Mouse (Mus musculus) forebrain, postnatal 0 days (tissue): ENCODE measurements around the gene Kif21a. TPM values are rescaled to one million over a fixed set of nuclear protein-coding genes. Genes with fewer than 3 reads are reported as not detected.
A peak's percentile ranks its signal among the peaks of the same experiment; 100 is the strongest.

ENCODE experiments used
- ATAC-seq: fragments of 200-750 bp; cut with Nextera tagmentation; 2 replicates; pipeline ENCODE4 v1.8.0; 2017; ENCODE audit warnings: mild to moderate bottlenecking, moderate library complexity
- DNase-seq: peaks from one replicate; pipeline ENCODE4 v3.0.0-alpha.2; 2015
- H3K27ac ChIP-seq: fragments of 300-500 bp; sonication (generic); 2 replicates; pipeline ENCODE4 v1.5.1; 2014; ENCODE audit warnings: low read depth, mild to moderate bottlenecking, antibody characterized with exemption, low read length, moderate library complexity, mixed read lengths
- H3K27me3 ChIP-seq: fragments of 300-500 bp; sonication (generic); 2 replicates; pipeline ENCODE4 v1.6.1; 2014; ENCODE audit warnings: mild to moderate bottlenecking, low read length, mixed read lengths; ENCODE audit not compliant: insufficient read depth
- H3K36me3 ChIP-seq: fragments of 300-500 bp; sonication (generic); 2 replicates; pipeline ENCODE4 v1.6.1; 2014; ENCODE audit warnings: mild to moderate bottlenecking, moderate library complexity; ENCODE audit not compliant: insufficient read depth
- H3K4me1 ChIP-seq: fragments of 300-500 bp; sonication (generic); 2 replicates; pipeline ENCODE4 v1.6.1; 2014; ENCODE audit warnings: antibody characterized with exemption; ENCODE audit not compliant: insufficient read depth
- H3K4me2 ChIP-seq: fragments of 300-500 bp; sonication (generic); 2 replicates; pipeline ENCODE4 v1.6.1; 2014; ENCODE audit warnings: low read depth, mild to moderate bottlenecking, moderate library complexity
- H3K4me3 ChIP-seq: fragments of 300-500 bp; sonication (generic); 2 replicates; pipeline ENCODE4 v1.5.1; 2014; ENCODE audit warnings: low read depth, low read length, mixed read lengths
- H3K9ac ChIP-seq: fragments of 300-500 bp; sonication (generic); 2 replicates; pipeline ENCODE4 v1.6.1; 2014; ENCODE audit warnings: mild to moderate bottlenecking
- H3K9me3 ChIP-seq: fragments of 300-500 bp; sonication (generic); 2 replicates; pipeline ENCODE4 v1.6.1; 2016; ENCODE audit warnings: low read length
- CTCF ChIP-seq: sonication (generic); IDR thresholded peaks from 2 replicates; pipeline ENCODE4 v1.5.1; 2016; ENCODE audit warnings: antibody characterized with exemption, control low read depth, low read depth
- WGBS: fragments of 180-500 bp; shearing (Covaris S2); extraction: QIAGEN DNeasy Blood & Tissue Kit; methylation state at CpG from one replicate; pipeline ENCODE4 v1.1.7; 2014; 5-methylcytosine and 5-hydroxymethylcytosine counted together
- polyA plus RNA-seq: library from polyadenylated mRNA; unstranded; fragments of >200 nt; fragmentation: Nextera tagmentation; extraction: Ambion mirVana; gene quantifications from 2 replicates; pipeline ENCODE4 v1.2.1, GENCODE M21; 2015
- total RNA-seq: library from RNA; depleted of rRNA; stranded (reverse); fragments of >200 nt; gene quantifications from 2 replicates; pipeline ENCODE4 v1.2.3, GENCODE M21; 2014

Gene Kif21a
- total and polyA plus RNA-seq, 2 experiments from 2014 or later: 24.5 to 56.8 TPM

DNA sequence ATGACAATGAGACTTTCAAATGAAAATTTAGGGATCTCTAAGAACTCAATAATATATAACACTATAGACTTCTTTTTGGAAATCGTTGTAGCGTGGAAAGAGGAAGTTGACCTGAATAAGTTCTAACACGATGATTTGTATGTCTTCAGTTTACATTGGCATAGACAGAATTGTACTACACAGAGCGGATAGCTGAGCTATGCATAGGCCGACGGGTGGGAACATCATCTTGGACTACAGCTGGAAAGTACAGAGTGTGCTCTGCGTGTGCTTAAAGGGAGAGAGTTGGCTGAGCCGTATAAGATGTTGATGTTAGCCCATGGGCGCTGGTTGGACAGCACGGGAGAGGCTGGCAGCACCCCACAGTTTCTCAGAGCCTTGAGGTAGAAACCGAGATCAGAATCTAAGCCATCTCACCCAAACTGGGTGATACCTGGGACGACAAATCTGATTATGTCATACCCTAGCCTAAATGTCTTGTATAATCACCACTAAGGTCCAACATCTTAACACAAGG is 14.6 kb upstream of the Kif21a start:
- WGBS: 74% methylated on average over 12 of the region's 12 CpGs
- H3K4me2 ChIP-seq: no peak overlapping the region

DNA sequence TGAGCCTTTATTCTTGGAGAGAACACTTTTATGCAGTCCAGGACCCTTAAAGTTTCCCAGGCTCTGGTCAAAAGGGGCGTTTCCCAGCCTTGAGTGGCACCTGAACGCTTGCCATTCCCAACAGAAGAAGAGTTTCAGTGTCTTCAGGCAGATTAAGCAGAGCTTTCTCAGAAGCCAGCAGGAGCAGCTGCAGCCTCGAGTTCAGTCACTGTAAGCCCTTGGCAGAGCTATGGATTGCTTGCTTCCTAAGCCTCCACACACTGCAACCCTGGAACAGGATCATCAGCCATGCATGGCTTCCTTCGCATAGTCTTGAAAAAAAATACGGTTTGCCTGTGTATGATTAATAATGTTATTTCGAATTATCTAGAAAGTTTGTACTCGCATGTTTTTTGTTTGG is 14.1 kb upstream of the Kif21a start:
- Histone ChIP-seq H3K36me3 (no peaks in the 10 kb centered on the region), H3K4me2 (no peak overlapping the region), H3K27ac (no peak overlapping the region), H3K4me3 (no peak overlapping the region), H3K4me1 (0 out of 2 replicates have a peak, but pooled peaks cover 3% of the 10 kb centered on the region), H3K9ac (no peak overlapping the region), H3K27me3 (no peaks in the 10 kb centered on the region), H3K9me3 (no peaks in the 10 kb centered on the region)
- DNase-seq (peak; percentile 42), ATAC-seq (peak; percentile 81)
- WGBS: 40% methylated on average over 7 of the region's 7 CpGs
- no peak for TF ChIP-seq CTCF

More for the DNA sequence above, 14.6 kb upstream of the Kif21a start:
- no peak overlapping the region for H3K4me3 ChIP-seq
- H3K36me3 ChIP-seq: no peaks in the 10 kb centered on the region
- DNase-seq (no peak), ATAC-seq (no peak)
- no peak for TF ChIP-seq CTCF
- no peak overlapping the region for H3K9ac ChIP-seq
- no peaks in the 10 kb centered on the region for H3K9me3 ChIP-seq
- no peaks in the 10 kb centered on the region for H3K27me3 ChIP-seq
- H3K4me1 ChIP-seq: 0 out of 2 replicates have a peak, but pooled peaks cover 3% of the 10 kb centered on the region
- H3K27ac ChIP-seq: no peak overlapping the region

DNA sequence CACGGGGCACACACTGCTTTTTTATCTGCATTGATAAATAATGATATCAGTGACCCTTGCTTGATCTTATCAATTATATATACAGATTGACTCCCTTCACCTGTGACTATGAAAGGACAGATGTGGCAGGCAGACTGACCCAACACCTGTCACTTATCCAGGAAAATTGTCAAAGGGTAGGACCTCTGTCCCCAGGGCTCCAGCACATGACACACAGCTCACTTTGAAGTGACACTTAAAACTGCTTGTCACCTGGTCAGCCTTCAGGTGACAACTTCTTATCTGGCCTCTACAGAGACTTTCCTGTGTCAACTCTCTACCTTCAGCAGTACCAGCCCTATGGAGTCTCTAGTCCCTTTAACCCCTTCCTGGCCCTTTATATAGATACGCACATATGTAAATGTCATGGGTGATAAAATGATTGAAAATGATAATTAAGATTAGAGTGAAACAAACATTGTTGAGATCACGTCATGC is 7.2 kb upstream of the Kif21a start:
- Histone ChIP-seq H3K36me3 (no peaks in the 10 kb centered on the region), H3K4me1 (no peaks in the 10 kb centered on the region), H3K27me3 (no peaks in the 10 kb centered on the region), H3K9ac (no peak overlapping the region), H3K9me3 (no peaks in the 10 kb centered on the region), H3K27ac (no peak overlapping the region), H3K4me2 (no peak overlapping the region), H3K4me3 (no peak overlapping the region)
- ATAC-seq (no peak), DNase-seq (no peak)
- no peak for TF ChIP-seq CTCF
- 55% methylated on average over 3 of the region's 3 CpGs for WGBS

- Histone ChIP-seq H3K9me3 (no peaks in the 10 kb centered on the region), H3K27me3 (no peaks in the 10 kb centered on the region), H3K27ac (no peak overlapping the region), H3K4me3 (no peak overlapping the region), H3K4me1 (no peaks in the 10 kb centered on the region), H3K9ac (no peak overlapping the region), H3K4me2 (no peak overlapping the region), H3K36me3 (no peaks in the 10 kb centered on the region)
- WGBS: 14% methylated on average over 5 of the region's 5 CpGs
- peak; percentile 83 for ATAC-seq
- TF ChIP-seq CTCF: no peak
- peak; percentile 81 for DNase-seq
Observed at GRCm38 (mm10) chr15:91056176-91056865, 6.6 kb upstream of the Kif21a start.

DNA sequence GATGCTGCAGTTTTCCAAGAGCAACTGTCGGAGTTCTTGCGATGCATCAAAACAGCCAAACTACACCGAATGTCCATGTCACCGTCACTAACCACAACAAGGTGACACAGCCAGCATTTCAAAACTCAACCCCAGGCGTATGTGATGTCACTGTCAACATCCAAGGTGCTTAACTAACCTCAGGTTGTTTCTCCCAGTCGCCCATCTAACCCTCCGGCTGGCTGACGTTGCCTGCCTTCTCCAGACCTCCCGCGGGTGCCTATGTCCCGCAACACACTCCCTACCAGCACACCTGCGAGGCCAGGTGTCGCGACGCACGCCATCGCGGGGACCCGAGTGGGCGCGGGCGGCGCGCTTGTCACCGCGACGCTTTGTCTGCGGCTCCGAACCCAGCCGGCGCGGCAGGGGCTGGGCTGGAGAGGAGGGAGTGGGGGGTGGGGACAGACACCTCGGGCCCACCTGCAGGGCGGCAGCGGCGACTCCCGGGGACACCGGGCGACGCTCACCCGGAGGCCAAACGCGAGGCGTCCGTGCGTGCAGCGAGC is 725 bp downstream of the Kif21a start:
- ATAC-seq (peak; percentile 61), DNase-seq (peak; percentile 72)
- no peaks in the 10 kb centered on the region for H3K9me3 ChIP-seq
- no peaks in the 10 kb centered on the region for H3K36me3 ChIP-seq
- H3K27ac ChIP-seq: peak overlapping the region; percentile 98
- peaks cover 20% of the 10 kb centered on the region; the same call in 1 of the 2 replicates for H3K4me1 ChIP-seq
- peak overlapping the region; percentile 95 for H3K4me3 ChIP-seq
- no peaks in the 10 kb centered on the region for H3K27me3 ChIP-seq
- H3K4me2 ChIP-seq: peak overlapping the region; percentile 66
- TF ChIP-seq CTCF: 0 out of 2 replicates have a peak, but pooled peaks have one; percentile 1
- H3K9ac ChIP-seq: peak overlapping the region; percentile 100
- WGBS: 2% methylated on average over 47 of the region's 47 CpGs

DNA sequence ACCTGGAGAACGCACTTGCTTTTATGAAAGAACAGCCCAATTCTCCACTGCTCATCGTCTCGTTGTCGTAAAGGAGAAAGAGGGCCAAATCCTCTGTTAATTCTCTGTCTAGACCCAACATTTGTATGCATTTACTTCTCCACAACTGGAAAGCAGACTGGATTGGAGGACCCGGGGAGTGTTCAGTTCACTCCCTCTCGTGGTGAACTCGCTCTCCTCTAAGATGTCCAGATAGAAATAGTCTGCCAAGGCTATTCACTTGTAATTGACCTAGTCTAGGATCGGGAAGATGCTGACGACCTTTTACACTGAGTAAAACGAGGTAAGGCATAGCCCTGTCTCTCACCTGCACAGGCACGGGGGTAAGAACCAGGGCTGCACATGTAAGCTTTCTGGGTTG is 2.1 kb downstream of the Kif21a start:
- TF ChIP-seq CTCF: no peak; the same call in 1 of the 2 replicates
- H3K36me3 ChIP-seq: no peaks in the 10 kb centered on the region
- peak; percentile 37 for DNase-seq
- no peak for ATAC-seq
- peak overlapping the region; percentile 66 for H3K4me2 ChIP-seq
- H3K27ac ChIP-seq: no peak overlapping the region
- peak overlapping the region; percentile 43 for H3K9ac ChIP-seq
- peaks cover 20% of the 10 kb centered on the region; the same call in 1 of the 2 replicates for H3K4me1 ChIP-seq
- WGBS: 24% methylated on average over 11 of the region's 11 CpGs
- peak overlapping the region; percentile 31 for H3K4me3 ChIP-seq
- no peaks in the 10 kb centered on the region for H3K9me3 ChIP-seq
- no peaks in the 10 kb centered on the region for H3K27me3 ChIP-seq

- H3K9ac ChIP-seq: no peak overlapping the region
- H3K4me1 ChIP-seq: peaks cover 20% of the 10 kb centered on the region; the same call in 1 of the 2 replicates
- DNase-seq (no peak), ATAC-seq (no peak)
- no peaks in the 10 kb centered on the region for H3K9me3 ChIP-seq
- 44% methylated on average over 8 of the region's 8 CpGs for WGBS
- H3K27me3 ChIP-seq: no peaks in the 10 kb centered on the region
- peak overlapping the region; percentile 18 for H3K4me2 ChIP-seq
- no peak for TF ChIP-seq CTCF
- no peaks in the 10 kb centered on the region for H3K36me3 ChIP-seq
- no peak overlapping the region for H3K27ac ChIP-seq
- no peak overlapping the region for H3K4me3 ChIP-seq
Observed at GRCm38 (mm10) chr15:91046506-91046905, 3.2 kb downstream of the Kif21a start.
